Mouse (Mus musculus): Measurements from ENCODE around the gene Slc25a15. TPM values are rescaled to one million over a fixed set of nuclear protein-coding genes. Genes with fewer than 3 reads are reported as not detected.

Gene Slc25a15
- total RNA-seq, 2 experiments from 2014 or later = 12.7 TPM

GRCm38 (mm10) chr8:22359359-22359758 is 39.0 kb downstream of the Slc25a15 start:
- intact Hi-C loops (cut with DNase I) = no loop called here
- DNase-seq = no peak

- intact Hi-C loops (cut with DNase I) = no loop called here
- no peak for DNase-seq
Observed at GRCm38 (mm10) chr8:22335426-22335825, 63.0 kb downstream of the Slc25a15 start.

Other genes starting within 250 kb of the Slc25a15 start
- 1 to 10 TPM; 1.9 to 2.2 TPM for gene Nek3, start 232.2 kb downstream of the Slc25a15 start, total RNA-seq (2021)
- 1 to 10 TPM; 4.4 to 5.8 TPM for gene Ckap2, start 212.8 kb downstream of the Slc25a15 start, total RNA-seq (2021)
- 10 to 100 TPM; 27.6 to 28.9 TPM for gene Vps36, start 205.8 kb downstream of the Slc25a15 start, total RNA-seq (2021)
- 1 to 10 TPM; 9.2 to 9.6 TPM for gene Thsd1, start 171.3 kb downstream of the Slc25a15 start, total RNA-seq (2021)
- not detected for gene Tpte, start 115.2 kb downstream of the Slc25a15 start, total RNA-seq (2021)
- 10 to 100 TPM; 51.1 to 54.1 TPM for gene Mrps31, start 12.8 kb upstream of the Slc25a15 start, total RNA-seq (2021)

Measured in heart, postnatal 14 days (tissue).